Mouse (Mus musculus) kidney, embryonic 15.5 days (tissue): ENCODE data around the gene Plekhh3. TPM values are rescaled to one million over a fixed set of nuclear protein-coding genes. Genes with fewer than 3 reads are reported as not detected.
"Not testable (repeated sequence)": the region's sequence is repeated elsewhere in the genome, so short reads cannot be mapped to it uniquely, and the experiment has no call there.

Experiments used
- ATAC-seq: fragments of 200-750 bp; cut with Nextera tagmentation; replicated peaks from 2 replicates; pipeline ENCODE4 v1.8.0; 2017; ENCODE audit warnings: moderate TSS enrichment; ENCODE audit not compliant: low FRiP score
- H3K27ac ChIP-seq: fragments of 300-500 bp; sonication (generic); 2 replicates; pipeline ENCODE4 v1.5.1; 2015; ENCODE audit warnings: mild to moderate bottlenecking, inconsistent platforms
- H3K27me3 ChIP-seq: fragments of 300-500 bp; sonication (generic); 2 replicates; pipeline ENCODE4 v1.6.1; 2015; ENCODE audit warnings: inconsistent platforms
- H3K36me3 ChIP-seq: fragments of 300-500 bp; sonication (generic); 2 replicates; pipeline ENCODE4 v1.6.1; 2015; ENCODE audit warnings: inconsistent platforms
- H3K4me1 ChIP-seq: fragments of 300-500 bp; sonication (generic); 2 replicates; pipeline ENCODE4 v1.6.1; 2015; ENCODE audit warnings: inconsistent platforms
- H3K4me2 ChIP-seq: fragments of 300-500 bp; sonication (generic); 2 replicates; pipeline ENCODE4 v1.6.1; 2015; ENCODE audit warnings: moderate library complexity, mild to moderate bottlenecking, inconsistent platforms
- H3K4me3 ChIP-seq: fragments of 300-500 bp; sonication (generic); replicated peaks from 2 replicates; pipeline ENCODE4 v1.5.1; 2015; ENCODE audit warnings: mild to moderate bottlenecking, inconsistent platforms
- H3K9ac ChIP-seq: fragments of 300-500 bp; sonication (generic); 2 replicates; pipeline ENCODE4 v1.6.1; 2015; ENCODE audit warnings: mild to moderate bottlenecking, inconsistent platforms
- H3K9me3 ChIP-seq: fragments of 300-500 bp; sonication (generic); replicated peaks from 2 replicates; pipeline ENCODE4 v1.6.1; 2016; ENCODE audit warnings: inconsistent platforms
- WGBS: fragments of 180-500 bp; shearing (Covaris S2); methylation state at CpG from one replicate; pipeline ENCODE4 v1.1.7; 2015; ENCODE audit warnings: mixed read lengths; 5-methylcytosine and 5-hydroxymethylcytosine counted together
- polyA plus RNA-seq: library from polyadenylated mRNA; unstranded; fragments of >200 nt; fragmentation: Nextera tagmentation; extraction: Ambion mirVana; gene quantifications from 2 replicates; pipeline ENCODE4 v1.2.1, GENCODE M21; 2015

The Plekhh3 gene
- polyA plus RNA-seq, 1 experiment from 2014 or later = 18.6 TPM

DNA sequence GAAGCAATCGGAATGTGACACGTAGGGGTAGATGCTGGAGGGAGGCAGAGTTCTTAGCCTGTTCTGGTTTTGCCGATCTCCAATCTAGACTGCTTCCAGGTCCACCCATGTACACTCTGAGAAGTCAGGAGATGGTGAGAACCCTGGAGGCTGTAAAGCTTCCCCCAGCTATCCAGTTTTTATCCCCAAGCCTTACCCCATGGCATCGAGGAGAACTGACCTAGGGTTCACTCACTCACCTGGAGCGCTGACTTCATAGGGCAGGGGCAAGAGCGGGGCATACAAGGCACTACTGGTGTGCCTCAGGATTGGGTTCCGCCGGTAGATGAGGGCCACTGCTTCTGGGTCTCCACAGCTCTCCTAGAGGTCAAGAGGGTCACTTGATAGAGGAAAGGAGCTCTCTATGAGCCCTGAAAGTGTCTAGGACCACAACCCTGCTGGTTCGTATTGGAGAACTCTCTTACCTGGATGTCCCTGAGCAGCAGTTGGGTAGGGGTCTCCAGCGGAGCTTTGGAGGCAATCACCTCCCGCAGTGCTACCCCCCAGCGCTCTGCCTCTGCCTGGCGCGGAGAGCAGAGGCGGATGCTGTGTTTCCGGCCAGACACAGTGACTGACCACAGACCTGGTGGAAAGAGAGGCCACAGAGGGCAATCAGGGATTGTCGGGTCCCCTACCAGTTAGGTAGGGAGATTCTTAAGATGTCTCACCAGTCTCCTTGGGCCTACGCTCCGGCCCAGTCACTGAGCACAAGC, 3.8 kb downstream of the Plekhh3 start:
- Histone ChIP-seq H3K27me3 (peaks cover 45% of the 10 kb centered on the region), H3K4me1 (peaks cover 85% of the 10 kb centered on the region), H3K9ac (no peak overlapping the region), H3K9me3 (no peaks in the 10 kb centered on the region), H3K4me2 (peak overlapping the region; percentile 17), H3K4me3 (no peak overlapping the region), H3K36me3 (peaks cover 53% of the 10 kb centered on the region), H3K27ac (no peak overlapping the region)
- 64% methylated on average over 19 of the region's 19 CpGs for WGBS
- ATAC-seq = no peak

DNA sequence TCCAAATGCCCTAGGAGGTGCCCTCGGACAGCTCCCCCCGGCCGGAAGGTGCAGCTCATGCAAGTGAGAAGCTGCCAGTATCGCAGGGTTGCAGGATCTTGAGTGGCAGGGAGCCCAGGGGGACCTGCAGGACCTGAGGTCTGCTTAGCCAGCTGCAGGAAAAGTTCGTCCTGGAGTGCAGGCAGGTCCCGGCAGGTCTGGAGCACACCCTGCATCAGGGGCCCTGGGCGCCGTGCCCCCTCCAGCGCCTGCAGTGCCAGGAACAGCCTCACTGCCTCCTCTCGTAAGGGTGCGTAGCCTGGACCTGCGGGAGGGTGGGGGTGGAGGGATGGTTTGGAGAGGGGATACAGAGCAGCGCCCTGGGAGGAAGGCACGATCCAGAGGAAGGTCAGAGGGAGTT, 4.8 kb downstream of the Plekhh3 start:
- H3K4me1 ChIP-seq = peaks cover 79% of the 10 kb centered on the region
- H3K4me2 ChIP-seq = no peak overlapping the region
- no peaks in the 10 kb centered on the region for H3K9me3 ChIP-seq
- peaks cover 45% of the 10 kb centered on the region for H3K27me3 ChIP-seq
- H3K4me3 ChIP-seq = no peak overlapping the region
- H3K9ac ChIP-seq = no peak overlapping the region
- 67% methylated on average over 14 of the region's 14 CpGs for WGBS
- ATAC-seq = no peak
- peaks cover 63% of the 10 kb centered on the region for H3K36me3 ChIP-seq
- H3K27ac ChIP-seq = no peak overlapping the region

DNA sequence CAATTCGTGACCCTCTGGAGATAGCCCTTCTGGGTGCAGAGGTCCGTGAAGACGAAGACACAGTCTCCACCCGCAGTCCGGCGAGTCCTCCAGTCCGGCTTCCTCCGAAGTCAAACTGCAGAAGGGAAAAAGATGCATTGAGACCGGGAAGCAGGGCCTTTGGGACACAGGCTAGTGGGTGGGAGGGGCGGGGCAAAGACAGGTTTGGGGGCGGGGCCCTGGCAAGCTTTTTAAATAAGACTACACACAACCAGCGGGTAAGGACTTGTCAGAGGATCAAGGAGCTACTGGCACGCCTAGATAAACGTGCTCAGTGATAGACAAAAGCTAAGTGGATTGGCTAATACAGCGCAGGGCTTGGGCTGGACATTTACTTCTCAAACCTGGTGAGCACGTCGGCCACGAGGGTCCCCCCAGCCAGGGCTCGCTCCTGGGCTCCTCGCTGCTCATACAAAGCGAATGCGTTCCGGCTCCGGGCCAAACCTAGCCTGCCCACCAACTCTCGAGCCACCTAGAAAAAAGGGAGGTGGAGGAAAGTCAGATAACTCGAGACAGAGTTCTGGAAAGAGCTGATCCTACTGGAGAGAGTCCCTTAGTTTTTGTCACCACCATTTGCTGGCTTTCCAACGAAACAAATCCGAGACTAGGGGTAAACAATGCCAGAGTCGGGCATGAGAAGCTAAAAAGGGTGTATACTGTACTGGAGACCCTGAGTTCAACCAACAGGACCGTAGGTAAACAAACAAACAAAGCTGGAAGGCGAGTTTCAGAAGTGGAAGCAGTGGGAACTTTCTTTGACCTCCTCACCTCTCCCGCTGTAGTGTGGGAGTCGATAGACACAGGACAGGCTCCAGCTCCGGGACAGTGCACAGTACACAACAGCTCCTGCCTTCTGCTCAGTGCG, 6.2 kb downstream of the Plekhh3 start:
- Histone ChIP-seq H3K4me2 (peak overlapping the region; percentile 68), H3K4me3 (peak overlapping the region; percentile 36; the same call in 1 of the 2 replicates), H3K9me3 (no peaks in the 10 kb centered on the region), H3K4me1 (peaks cover 69% of the 10 kb centered on the region), H3K27me3 (peaks cover 45% of the 10 kb centered on the region), H3K9ac (no peak overlapping the region), H3K27ac (no peak overlapping the region), H3K36me3 (peaks cover 66% of the 10 kb centered on the region)
- 34% methylated on average over 35 of the region's 35 CpGs for WGBS
- no peak for ATAC-seq

DNA sequence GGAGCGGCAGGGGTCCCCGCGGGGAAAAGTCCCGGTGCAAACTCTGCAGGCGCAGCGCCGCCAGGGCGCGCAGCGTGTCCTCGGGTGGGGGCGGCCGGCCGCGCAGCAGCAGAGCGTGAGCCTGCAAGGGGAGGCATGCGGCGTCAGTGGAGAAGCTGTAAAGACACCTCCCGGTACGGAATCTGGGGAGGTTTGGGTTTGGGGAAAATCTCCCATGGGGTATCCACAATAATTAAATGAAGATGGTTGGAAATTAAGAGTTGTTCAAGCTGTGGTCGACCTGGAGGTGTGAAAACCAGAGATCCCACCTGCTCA, 6.8 kb downstream of the Plekhh3 start:
- Histone ChIP-seq H3K27me3 (peaks cover 45% of the 10 kb centered on the region), H3K9me3 (no peaks in the 10 kb centered on the region), H3K27ac (no peak overlapping the region), H3K4me1 (peaks cover 63% of the 10 kb centered on the region), H3K36me3 (peaks cover 66% of the 10 kb centered on the region), H3K4me3 (peak overlapping the region; percentile 36), H3K4me2 (peak overlapping the region; percentile 68), H3K9ac (peak overlapping the region; percentile 36; the same call in 1 of the 2 replicates)
- 28% methylated on average over 21 of the region's 21 CpGs for WGBS
- ATAC-seq = no peak

DNA sequence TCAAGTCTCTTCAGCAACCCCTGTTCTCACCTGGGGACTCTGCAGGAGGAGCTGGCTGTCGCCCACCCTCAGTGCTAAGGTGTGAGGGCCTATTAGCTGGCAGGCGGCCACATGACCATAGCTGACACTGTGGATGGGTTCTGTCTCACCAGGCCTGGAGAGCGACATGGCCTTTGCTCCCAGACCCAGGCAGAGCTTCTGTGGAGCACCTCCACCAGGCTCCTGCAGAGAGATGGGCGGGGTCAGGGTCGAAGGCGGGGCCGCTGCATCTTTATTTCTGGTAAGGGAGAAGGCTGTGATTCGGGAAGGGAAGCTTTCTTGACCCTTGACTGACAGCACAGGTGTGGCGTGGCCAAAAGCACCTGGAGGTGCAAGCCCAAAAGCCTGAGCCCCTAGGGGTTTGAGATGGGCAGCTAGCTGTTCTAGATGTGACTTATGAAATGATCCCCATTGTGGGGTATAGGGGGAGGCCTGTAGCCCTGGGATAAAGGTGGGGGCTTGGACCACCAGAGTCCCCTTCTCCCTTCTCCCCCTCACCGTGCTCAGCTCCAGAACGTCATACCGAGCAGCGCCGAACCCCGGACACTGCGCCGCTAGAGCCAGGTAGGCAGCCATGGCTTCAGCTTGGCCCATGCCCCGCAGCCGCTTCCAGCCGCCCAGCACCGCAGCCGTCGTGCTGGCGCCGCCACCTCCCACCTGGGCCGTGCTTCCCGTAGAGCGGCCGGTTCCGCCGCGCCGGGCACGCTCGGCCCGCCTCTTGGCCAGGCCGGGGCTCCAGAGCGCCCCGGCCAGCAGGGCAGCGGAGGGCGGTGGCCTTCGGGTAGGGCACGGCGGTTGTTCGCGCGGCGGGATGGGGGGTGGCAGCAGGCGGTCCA, 7.4 kb downstream of the Plekhh3 start:
- peaks cover 44% of the 10 kb centered on the region for H3K27me3 ChIP-seq
- peak overlapping the region; percentile 68 for H3K4me2 ChIP-seq
- H3K36me3 ChIP-seq = peaks cover 66% of the 10 kb centered on the region
- H3K4me1 ChIP-seq = peaks cover 57% of the 10 kb centered on the region
- no peaks in the 10 kb centered on the region for H3K9me3 ChIP-seq
- H3K4me3 ChIP-seq = peak overlapping the region; percentile 36
- peak; percentile 44; the same call in 1 of the 2 replicates for ATAC-seq
- H3K9ac ChIP-seq = peak overlapping the region; percentile 36; the same call in 1 of the 2 replicates
- H3K27ac ChIP-seq = no peak overlapping the region
- WGBS = 30% methylated on average over 48 of the region's 49 CpGs

DNA sequence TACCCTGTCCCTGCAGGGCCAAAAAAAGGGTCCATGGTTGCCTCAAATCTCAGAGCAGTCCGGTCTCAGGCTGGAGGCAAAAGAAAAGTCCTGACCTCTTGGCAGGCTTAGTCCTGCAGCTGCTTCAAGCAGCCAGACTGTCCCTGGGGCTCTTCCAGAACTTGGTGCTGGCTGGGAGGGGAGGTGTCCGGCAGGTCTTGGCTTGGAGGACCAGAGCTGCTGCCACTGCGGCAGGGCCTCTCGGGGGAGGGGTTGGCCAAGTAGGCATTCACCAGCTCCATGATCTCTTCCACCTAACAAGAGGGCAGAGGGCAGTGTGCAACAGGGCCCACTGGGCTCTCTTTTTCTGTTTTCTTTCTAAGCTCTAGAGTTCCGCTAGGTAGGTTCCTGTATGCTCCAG, 8.4 kb downstream of the Plekhh3 start:
- WGBS = 65% methylated on average over 5 of the region's 5 CpGs
- Histone ChIP-seq H3K4me1 (peaks cover 48% of the 10 kb centered on the region), H3K36me3 (peaks cover 64% of the 10 kb centered on the region), H3K4me3 (no peak overlapping the region), H3K4me2 (no peak overlapping the region), H3K9me3 (no peaks in the 10 kb centered on the region), H3K27me3 (peaks cover 35% of the 10 kb centered on the region), H3K9ac (no peak overlapping the region), H3K27ac (no peak overlapping the region)
- no peak for ATAC-seq

DNA sequence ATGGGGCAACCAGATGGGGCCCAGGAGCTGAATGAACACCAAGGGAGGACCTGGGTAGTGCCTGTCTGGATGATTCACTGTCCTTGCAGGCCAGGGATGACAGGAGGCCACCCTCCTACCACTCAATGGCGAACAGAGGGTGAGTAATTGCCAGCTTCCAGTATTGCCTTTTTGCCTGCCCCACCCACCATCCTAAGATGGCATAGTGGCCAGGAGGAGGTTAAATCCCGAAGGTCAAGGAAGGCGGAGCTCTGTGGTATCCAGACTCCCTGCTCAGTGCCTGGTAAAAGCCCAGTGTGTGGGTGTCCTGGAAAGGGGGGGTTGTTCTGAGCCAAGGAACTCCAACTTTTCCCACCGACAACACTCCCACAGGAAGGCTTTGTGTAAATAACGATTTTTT, 8.8 kb downstream of the Plekhh3 start:
- H3K4me2 ChIP-seq = no peak overlapping the region
- H3K9ac ChIP-seq = no peak overlapping the region
- H3K36me3 ChIP-seq = peaks cover 59% of the 10 kb centered on the region
- no peak for ATAC-seq
- H3K9me3 ChIP-seq = no peaks in the 10 kb centered on the region
- no peak overlapping the region for H3K4me3 ChIP-seq
- WGBS = 53% methylated on average over 5 of the region's 5 CpGs
- H3K27me3 ChIP-seq = peaks cover 34% of the 10 kb centered on the region
- H3K27ac ChIP-seq = no peak overlapping the region
- peaks cover 43% of the 10 kb centered on the region for H3K4me1 ChIP-seq

DNA sequence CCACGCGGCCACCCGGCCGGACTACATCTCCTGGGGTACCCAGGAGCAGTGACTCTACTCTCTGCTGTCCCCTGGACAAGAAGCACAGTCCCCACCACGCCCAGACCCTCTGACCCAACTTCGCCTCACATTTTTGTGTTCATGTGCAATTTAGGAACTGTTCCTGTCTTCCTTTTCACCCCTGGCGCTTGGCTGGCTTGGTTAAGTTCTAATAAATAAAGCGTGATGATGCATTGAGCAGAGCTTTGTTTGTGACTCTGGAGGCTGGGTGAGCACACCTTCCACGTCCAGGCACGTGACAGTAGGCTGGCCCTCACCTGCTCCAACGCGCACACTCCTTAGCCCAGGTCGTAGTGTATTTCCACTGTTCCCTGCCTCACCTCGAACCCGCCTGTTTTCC, 9.6 kb downstream of the Plekhh3 start:
- H3K27me3 ChIP-seq = peaks cover 26% of the 10 kb centered on the region
- 88% methylated on average over 15 of the region's 15 CpGs for WGBS
- H3K4me2 ChIP-seq = no peak overlapping the region
- H3K9ac ChIP-seq = no peak overlapping the region
- no peak overlapping the region for H3K4me3 ChIP-seq
- peaks cover 52% of the 10 kb centered on the region for H3K36me3 ChIP-seq
- no peak overlapping the region for H3K27ac ChIP-seq
- ATAC-seq = no peak
- H3K9me3 ChIP-seq = no peaks in the 10 kb centered on the region
- H3K4me1 ChIP-seq = peaks cover 42% of the 10 kb centered on the region

DNA sequence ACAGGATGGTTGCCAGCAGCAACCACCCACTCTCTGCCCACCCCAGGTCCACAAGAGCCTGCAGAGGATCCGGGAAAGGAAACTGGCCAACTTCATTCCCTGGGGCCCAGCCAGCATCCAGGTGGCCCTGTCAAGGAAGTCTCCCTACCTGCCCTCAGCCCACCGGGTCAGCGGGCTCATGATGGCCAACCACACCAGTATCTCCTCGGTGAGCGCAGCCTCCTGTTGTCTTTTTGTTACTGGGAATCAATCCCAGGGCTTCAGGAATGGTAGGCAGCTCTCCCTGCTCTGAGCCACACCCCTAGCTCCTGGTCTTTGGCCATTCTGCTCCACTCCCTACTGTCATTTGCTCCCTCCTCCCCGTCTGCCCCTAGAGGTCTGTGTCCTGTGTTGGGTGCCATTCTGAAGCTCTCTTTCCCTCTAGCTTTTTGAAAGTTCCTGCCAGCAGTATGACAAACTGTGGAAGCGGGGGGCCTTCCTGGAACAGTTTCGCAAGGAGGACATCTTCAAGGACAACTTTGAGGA, 10.1 kb downstream of the Plekhh3 start:
- ATAC-seq, H3K9me3 ChIP-seq, H3K4me2 ChIP-seq, H3K27ac ChIP-seq, H3K4me3 ChIP-seq, H3K9ac ChIP-seq: not testable (repeated sequence)
- peaks cover 42% of the 10 kb centered on the region for H3K4me1 ChIP-seq
- WGBS = 81% methylated on average over 7 of the region's 8 CpGs
- peaks cover 21% of the 10 kb centered on the region for H3K27me3 ChIP-seq
- peaks cover 46% of the 10 kb centered on the region for H3K36me3 ChIP-seq

DNA sequence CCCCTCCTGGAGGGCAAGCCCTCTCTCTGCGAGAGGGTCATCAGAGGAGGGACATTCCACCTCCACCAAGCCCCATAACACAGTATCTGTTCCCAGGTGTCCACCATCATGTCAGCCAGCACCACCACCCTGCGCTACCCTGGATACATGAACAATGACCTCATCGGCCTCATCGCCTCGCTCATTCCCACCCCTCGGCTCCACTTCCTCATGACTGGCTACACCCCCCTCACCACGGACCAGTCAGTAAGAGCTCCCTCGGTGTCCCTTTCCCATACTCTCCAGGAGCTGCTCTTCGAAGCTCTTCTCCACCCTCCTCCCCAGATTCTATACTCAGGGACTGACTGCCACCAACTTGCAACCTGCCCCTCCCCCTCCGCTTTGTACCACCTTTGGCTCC, 11.0 kb downstream of the Plekhh3 start:
- not testable (repeated sequence) for H3K27ac ChIP-seq, H3K4me2 ChIP-seq, H3K9me3 ChIP-seq, H3K4me3 ChIP-seq, ATAC-seq, H3K9ac ChIP-seq
- H3K27me3 ChIP-seq = peaks cover 15% of the 10 kb centered on the region
- peaks cover 45% of the 10 kb centered on the region for H3K4me1 ChIP-seq
- 77% methylated on average over 8 of the region's 10 CpGs for WGBS
- H3K36me3 ChIP-seq = peaks cover 41% of the 10 kb centered on the region

DNA sequence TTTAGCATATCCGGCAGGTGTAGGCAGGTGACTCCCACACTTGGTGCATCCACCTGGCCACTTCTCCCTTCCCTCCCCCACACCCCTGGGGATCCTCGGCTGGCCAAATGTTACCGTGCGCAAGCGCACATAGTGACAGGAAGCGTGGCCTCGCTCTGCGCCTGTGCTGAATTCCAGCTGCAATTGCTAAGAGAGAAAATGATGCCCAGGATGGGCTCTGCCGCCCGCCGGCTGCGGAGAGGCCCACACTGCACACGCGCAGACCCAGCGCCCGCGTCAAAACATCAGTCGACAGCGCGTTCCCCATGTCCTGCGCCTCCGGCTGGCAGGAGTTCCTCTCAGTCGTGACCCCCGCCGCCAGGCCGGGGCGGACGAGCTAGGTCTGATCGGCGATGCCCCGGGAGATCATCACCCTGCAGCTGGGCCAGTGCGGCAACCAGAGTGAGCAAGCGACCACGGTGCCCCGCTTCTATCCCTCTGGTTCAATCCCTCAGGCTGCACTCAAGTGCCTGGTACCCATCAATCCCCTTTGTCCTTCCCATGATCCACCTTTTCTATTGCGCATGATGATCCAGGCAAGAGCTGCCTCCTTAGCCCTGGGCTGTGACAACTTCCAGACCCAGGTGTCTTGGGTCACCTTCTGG, 15.3 kb downstream of the Plekhh3 start, which contains the start of gene Tubg2:
Gene Tubg2 (plus strand): TSS at position 180 of the 644 bp plus-strand sequence.
- H3K4me2 ChIP-seq = peak within 1 kb of the TSS; percentile 80
- no peaks in the 10 kb centered on the region for H3K36me3 ChIP-seq
- peaks cover 15% of the 10 kb centered on the region for H3K4me1 ChIP-seq
- H3K9me3 ChIP-seq = no peaks in the 10 kb centered on the region
- H3K4me3 ChIP-seq = peak within 1 kb of the TSS; percentile 44
- peak; percentile 81 for ATAC-seq
- 0 out of 2 replicates have a peak, but pooled peaks cover 4% of the 10 kb centered on the region for H3K27me3 ChIP-seq
- peak within 1 kb of the TSS; percentile 47 for H3K9ac ChIP-seq
- 2% methylated on average over 36 of the region's 36 CpGs for WGBS
- peak within 1 kb of the TSS; percentile 63 for H3K27ac ChIP-seq
